Mouse (Mus musculus): Measurements from ENCODE around the gene Tmem14c.
"Not testable (repeated sequence)": the region's sequence is repeated elsewhere in the genome, so short reads cannot be mapped to it uniquely, and the experiment has no call there.

Tmem14c gene

DNA sequence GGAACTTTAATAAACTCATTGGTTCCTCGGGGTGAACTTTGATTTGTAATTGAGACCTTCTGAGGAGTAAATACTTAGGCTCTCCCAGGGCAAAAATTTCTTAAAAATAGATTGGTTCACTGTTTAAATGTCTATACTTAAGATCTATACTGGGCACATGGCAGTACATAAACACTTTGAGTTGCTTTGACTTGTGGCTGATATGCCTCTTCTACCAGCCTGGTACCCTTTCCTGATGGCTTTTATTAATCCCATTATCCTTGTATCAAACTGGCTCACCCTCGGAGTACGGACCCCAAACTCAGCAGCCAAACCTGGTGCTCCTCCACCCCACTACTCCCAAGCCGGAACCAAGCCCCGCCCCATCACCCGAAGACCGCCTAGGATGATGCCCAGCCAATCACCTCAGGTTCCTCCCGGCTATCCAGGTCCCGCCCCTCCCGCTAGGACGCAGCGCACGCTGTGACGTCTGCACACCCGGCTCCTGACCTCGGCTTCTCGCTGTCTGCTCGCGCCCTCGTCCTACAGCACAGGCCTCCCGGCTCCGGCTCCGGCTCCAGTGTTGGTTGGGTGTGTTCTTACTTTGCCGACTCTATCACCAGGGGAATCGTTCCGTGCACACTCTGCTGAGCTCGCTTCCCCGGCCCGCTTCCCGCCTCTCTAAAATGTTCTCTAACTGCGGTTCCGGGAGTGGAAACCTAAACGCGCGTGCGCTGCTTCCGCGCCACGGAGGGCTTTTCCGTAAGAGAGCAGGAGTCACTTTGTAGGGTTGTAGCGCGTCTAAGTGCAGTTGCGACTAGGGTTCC, at the start of gene Tmem14c:
Tmem14c (plus strand) TSS at position 464 of the 806 bp plus-strand sequence.
- peak; percentile 98 for DNase-seq

DNA sequence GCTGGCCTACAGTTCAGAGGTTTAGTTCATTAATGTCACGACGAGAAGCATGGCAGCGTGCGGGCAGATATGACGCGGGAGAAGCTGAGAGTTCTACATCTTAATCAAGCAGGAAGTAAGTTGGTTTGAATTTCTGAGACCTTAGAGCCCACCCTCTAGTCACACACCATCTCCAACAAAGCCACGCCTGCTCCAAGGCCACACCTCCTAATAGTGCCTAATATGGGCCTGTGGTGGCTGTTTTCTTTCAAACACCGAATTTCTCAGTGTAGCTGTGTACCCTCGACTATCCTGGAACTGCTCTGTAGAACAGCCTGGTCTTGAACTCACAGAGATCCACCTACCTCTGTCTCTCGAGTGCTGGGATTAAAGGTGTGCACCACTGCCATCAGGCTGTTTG, 48.5 kb upstream of the Tmem14c start:
- DNase-seq, result no peak

DNA sequence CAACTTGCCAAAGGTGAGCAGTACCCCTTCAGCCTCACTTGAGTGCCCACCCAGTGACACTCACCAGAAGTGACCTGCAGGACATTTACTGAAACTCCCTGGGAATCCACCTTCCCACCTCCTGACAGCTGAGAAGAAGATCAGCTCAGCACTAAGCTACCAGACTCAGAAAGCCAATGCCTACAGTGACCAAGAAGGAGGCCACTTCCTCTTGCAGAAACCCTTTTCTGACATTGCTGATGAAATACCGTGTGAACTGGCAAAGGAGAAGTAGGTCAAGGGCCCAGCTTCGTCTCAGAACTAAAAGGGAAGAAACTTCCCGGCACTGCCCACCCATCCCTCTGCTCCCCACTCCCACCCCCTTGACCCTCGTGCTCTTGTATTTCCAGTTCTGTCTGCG, 47.5 kb upstream of the Tmem14c start:
- no peak for DNase-seq

DNA sequence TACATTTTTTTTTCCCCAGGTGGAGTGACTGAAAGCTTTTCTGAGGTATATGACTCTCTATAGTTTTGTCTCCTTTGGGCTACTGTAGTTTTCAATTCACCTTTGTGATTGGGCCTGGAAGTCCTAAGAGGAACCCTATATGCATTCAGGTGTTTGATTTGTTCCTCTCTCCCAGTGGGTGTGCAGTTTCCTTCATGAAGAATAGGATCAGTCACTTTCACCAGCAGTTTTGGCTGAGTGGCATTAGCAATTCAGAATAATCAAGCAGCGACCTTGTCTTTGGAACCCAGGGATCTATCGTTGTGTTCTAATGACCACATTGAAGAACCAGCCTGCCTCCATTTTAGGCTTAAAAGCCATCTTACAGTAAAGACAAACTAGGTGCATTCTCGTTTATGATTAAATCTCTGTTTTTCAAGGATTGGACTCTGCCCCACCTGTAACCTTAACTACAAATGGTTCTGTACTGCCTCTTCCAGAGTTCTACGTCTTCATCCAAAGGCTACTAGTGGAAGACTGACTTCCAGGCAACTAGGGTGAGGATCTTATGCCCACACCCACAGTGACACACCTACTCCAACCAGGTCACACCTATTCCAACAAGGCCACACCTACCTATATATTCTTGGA, 46.2 kb upstream of the Tmem14c start:
- DNase-seq, result no peak

DNA sequence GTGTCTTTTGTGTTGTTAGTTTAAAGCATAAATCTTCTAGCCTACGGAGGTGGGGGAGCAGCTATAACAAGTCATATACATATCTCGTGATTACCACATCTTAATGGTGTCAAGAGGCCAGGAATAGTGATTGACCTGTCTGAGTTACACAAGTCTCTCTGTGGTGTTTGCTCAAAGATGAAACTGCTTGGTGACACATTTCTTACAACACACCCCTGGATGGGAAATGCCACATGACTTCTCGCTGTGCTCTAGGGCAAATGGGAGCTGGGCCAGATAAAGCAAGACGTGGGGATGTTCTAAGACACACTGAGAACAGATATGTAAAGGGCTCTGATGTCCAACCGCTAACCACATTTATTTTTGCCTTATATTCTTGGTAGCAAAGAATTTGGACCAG, 44.8 kb upstream of the Tmem14c start:
- no peak for DNase-seq

DNA sequence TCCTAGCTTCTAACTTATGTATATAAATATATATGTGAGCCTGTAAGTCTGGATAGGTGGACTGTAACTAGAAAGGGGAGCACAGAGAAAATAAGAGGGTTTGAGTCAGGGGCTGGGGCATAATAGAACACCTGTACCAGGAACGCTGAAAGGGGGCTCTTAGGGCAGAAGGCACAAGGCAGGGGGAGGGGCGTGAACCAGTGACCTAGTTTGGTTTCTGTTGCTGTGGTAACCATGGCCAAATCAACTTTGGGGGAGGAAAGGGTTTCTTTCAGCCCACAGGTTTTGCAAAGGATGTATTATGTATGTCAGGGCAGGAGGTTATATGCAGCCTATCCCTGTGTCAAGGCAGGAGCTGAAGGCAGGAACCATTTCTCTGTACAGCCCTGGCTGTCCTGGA, 44.3 kb upstream of the Tmem14c start:
- DNase-seq, result peak; percentile 89

DNA sequence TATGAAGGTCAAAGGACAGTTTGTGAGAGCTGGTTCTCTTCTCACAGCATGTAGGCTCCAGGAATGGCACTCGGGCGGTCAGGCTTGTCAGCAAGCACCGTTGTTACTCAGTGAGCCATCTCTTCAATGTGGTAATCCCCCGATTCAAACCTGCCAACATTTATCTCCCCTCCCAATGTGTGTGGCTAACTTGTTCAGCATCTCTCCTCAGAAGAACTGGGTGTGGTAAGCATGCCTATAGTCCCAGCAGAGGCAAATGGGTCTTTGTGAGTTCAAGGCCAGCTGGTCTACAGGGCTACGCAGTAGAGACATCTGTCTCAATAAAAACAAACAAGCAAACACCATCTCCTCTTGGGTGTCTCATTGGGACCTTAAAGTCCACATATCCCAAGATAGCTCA, 43.1 kb upstream of the Tmem14c start:
- peak; percentile 31 for DNase-seq

DNA sequence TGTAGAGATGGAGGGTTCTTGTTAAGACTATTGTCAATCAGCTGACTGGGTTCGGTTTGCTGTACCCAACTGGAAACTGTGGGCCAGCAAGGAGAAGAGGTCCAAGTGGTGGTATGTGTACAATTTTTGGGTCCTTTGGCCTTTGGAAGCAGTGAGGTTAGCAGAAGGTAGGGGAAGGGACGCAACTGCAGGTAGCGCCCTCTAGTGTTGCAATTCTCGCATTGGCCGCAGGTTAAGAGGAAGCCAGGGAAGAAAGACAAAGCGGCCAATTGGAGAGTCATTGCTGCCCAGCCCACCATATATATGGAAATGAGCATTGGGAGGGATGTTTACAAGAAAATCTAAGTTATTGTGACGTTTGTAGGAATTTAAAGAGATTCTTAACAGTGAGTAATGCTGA, 38.5 kb upstream of the Tmem14c start:
- peak; percentile 83 for DNase-seq

DNA sequence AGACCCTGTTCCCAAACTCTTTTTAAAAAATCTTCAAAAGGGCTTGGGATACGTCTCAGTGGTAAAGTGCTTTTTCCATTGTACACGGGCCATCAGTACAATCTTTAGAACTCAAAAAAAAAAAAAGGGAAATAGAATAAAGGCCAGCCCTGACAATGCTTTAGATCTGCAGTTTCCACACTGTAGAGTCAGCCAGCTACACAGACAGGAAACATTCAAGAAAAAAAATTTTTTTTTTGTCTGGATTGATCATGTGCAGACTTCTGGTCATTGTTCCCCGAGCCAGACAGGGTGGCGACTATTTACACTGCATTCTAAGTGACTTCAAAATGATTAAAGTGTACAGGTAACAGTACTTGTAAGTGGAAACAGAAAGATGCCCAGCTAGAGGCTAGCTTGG, 37.4 kb upstream of the Tmem14c start:
- no peak for DNase-seq

DNA sequence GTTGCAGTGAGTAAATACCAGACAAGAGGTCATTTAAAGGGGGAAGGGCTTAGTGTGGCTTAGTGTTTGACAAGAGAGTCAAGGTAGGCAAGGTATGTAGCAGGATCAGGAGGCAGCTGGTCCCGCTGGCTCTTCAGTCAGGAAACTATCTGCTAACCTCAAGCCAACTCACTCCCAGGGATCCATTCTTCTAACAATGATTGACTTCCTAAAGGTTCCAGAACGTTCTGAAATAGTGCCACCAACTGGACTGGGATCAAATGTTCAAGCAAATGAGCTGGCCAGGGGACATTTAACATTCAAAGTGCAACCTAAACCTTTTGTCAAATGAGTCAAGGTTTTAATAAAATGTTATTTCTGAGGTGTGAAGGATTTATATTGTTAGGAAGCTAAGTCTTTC, 36.8 kb upstream of the Tmem14c start:
- no peak for DNase-seq

DNA sequence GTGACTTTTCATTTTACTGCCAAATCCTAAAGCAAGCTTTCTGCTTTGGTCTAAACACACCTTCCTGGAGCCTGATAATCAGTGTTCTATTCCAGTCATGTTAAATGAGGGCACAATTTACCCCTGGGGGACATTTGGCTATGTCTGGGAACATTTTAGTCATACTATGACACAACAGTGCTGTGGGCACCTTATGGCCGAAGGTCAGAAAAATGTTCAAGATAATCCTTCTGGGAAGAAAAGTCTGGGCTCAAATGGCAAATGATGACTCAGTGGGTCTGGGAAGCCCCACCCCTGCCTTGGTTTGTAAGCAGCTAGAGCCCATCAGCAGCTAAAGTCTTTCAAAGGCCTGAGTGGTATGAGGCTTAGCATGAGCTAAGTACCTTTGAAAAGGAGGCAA, 33.3 kb upstream of the Tmem14c start:
- no peak for DNase-seq

DNA sequence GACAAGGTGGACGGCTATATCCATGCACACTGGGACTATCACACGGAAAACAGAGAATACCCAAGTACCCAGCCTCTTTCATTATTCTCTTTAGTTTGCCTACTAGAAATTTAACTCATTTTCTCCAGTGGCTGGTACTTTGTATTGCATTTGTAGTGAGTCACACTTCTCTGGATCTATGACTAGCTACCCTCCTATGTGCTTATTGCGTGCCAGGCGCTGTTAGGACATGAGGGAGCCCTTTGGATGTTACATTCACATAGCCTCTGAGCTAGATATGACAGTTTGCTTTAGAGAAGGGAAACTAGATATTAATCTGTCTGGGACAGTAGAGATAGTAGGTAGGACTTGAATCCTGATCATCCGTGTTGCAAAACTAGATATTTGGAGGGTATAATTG, 30.0 kb upstream of the Tmem14c start:
- no peak for DNase-seq

DNA sequence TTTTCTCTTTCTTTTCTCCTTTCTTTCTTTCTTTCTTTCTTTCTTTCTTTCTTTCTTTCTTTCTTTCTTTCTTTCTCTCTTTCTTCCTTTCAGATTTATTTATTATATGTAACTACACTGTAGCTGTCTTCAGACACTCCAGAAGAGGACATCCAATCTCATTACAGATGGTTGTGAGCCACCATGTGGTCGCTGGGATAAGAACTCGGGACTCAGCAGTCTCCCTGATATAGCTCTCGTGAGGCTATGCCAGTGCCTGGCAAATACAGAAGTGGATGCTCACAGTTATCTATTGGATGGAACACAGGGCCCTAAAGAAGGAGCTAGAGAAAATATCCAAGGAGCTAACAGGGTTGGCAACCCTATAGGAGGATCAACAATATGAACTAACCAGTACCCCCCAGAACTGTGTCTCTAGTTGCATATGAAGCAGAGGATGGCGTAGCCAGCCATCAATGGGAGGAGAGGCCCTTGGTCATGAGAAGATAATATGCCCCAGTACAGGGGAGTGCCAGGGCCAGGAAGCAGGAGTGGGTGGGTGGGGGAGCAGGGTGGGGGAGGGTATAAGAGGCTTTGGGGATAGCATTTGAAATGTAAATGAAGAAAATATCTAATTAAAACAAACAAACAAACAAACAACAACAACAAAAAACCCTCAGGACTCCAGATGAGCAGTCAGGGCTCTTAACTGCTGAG, 28.3 kb upstream of the Tmem14c start:
- not testable (repeated sequence) for DNase-seq

DNA sequence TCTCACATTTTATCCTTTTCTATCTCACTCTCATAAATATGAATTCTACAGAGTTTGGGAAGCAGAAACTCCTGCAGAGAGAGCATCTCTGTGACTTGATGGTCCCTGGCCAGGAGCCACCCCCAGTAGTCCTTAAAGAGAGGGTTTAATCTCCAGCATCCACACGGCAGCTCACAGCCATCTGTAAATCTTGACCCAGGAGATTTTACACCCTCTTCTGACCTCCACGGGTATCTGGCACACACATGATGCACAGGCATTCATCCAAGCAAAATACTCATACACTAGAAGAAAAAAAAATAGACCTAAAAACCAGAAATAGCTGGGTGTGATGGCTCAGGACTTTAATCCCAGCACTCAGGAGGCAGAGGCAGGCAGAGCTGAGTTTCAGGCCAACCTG, 27.7 kb upstream of the Tmem14c start:
- no peak for DNase-seq

DNA sequence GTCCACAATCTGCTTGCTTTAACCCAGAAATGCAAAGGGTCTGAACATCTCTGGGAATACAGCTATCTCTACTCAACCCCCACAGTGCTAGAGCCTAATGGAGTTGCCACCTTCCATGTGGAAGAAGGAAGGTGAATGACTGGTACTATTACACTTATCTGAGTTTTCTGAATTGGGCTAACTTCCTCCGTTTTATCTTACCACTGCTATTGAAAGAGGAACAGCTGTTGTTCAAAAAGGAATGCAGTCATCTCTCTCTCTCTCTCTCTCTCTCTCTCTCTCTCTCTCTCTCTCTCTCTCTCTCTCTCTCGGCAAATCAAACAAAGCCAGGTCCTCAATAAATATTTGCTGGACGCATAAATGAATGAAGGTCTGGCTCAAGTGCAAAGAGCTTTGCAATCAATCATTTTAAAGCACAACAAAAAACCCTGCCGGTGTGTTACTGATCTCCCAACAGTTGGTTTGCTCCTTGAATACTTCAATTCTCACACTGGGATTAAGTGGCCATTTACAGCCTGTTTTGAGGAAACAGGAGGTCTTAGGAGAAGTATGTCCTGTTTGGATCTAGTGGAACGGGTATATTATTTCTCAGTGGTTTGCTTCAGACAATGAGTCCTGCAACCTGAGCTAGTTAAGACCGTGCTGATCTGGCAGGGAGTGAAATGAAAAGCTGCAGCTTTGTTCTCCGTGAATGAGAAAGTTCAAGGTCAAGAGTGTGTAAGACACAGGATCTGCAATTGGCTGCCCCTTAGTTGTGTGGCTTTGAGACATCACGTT, 21.4 kb upstream of the Tmem14c start:
- DNase-seq, result no peak

DNA sequence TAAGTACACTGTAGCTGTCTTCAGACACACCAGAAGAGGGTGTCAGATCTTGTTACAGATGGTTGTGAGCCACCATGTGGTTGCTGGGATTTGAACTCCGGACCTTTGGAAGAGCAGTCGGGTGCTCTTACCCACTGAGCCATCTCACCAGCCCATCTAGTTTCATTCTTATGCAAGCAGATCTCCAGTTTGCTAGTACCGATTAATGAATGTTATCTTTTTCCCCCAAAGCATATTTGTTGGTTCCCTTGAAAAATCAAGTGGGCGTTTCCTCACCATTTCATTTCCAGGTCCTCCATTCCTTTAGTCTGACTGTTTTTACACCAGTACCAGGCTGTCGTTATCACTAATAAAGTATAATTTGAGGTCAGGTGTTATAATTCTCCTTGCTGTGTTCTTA, 17.6 kb upstream of the Tmem14c start:
- DNase-seq, result not testable (repeated sequence)

DNA sequence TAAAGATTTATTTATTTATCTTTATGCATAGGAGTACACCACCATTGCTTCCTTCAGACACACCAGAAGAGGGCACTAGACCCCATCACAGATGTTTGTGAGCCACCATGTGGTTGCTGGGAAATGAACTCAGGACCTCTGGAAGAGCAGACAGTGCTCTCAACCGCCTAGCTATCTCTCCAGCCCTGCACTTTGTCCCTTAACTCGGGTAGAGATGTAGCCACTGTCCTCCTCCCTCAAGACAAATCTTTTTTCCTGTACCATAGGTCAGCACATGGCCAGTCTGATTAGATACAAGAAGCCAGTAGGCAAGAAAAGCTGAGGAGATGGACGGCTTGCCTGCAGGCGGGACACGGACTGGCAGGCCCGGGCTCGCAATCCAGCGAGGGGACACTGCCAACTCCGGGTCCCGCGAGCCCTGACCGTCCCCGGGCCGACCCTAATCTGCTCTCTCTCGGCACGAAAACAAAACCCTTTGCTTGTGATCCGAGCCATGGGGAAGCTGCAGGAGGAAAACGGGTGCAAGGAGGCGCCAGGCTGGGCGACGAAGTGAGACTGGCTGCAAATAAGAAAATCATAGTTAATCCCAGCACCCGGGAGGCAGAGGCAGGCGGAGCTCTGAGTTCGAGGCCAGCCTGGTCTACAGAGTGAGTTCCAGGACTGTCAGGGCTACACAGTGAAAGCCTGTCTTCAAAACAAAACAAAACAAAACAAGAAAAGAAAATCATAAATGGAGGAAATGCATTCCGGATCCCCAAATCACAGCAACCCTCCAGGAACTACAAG, 15.8 kb upstream of the Tmem14c start:
- peak; percentile 51 for DNase-seq

DNA sequence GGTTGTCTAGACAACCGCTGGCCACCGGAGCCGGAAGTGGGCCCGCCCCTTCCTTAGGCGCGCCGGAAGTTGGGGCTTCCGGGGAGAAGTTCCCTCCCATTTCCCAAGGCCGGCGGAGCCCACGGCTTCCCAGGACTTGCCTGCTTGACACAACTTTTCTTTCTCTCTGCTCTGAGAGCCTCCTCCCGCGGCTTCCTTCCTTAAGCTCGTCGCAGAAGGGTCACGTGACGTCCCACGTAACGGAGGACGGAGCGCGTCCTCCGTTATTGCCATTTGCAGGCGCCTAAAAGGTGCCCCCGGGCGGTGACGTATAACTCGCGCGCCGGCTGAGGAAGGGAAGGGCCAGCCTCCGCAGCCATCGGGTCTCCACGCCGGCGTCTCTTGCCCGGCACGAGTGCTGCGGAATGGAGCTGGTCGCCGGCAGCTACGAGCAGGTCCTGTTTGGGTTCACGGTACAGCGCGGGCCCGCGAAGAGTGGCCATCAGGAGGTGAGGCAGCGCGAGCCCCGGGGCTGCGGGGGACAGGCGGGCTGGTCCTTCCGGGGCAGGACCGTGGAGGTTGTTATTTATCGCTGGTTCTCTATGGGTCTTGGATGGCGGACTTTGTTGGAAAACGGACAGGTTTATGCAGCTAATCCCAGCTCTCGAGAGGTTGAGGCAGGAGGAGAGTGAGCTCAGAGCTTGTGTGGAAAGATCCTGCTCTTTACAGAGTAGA, 15.0 kb upstream of the Tmem14c start, which contains the start of gene Pak1ip1:
Pak1ip1 (plus strand) TSS at position 98 of the 714 bp plus-strand sequence.
- peak; percentile 95 for DNase-seq

DNA sequence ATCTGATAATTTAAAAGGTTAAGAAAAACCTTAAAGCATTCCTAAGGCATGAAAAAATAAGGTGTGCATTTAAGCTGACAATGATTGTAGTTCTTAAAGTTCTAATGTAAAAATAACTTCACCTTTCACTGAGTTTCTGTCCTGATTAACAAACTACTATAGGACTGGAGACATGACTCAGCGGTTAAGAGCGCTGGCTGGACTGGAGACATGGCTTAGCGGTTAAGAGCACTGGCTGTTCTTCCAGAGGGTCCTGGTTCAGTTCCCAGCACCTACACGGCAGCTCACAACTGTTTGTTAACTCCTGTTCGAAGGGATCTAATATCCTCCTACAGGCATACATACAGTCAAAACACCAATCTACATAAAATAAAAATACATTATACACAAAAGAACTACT, 14.1 kb upstream of the Tmem14c start:
- no peak for DNase-seq

DNA sequence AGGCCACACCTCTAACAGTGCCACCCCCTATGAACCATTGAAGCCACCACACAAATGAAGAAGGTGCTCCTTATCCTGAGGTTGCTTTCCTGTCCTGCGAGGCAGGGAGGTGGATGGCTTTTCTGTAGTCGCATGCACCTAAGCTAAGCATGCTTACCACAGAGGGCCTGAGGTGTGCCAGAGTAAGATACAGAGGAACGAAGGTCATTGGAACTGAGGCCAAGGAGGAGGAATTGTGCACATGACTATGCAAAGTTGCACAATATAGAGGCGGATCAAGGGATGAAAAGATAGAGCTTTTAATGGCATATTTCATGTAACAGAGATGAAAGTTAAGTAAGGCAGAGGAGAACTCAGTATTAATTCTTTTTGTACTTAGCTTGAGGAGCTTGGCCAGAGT, 9.8 kb upstream of the Tmem14c start:
- DNase-seq, result no peak

DNA sequence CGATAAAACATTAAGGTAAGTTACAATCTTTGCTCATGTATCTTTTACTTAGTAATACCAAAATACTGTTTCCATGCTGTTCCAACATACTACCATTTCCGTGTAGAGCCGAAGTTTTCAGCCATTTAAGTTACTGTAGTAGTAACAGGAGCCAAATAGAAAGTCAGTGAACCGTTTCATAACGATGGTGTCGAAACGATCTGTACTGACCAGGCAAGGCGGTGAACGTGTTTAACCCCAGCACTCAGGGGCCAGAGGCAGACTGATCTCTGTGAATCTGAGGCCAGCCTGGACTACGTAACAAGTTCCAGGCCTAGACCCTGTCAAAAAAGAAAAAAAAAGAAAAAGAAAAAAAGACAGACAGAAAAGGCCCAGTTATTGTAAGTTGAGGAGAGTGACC, 7.8 kb upstream of the Tmem14c start:
- DNase-seq, result no peak

DNA sequence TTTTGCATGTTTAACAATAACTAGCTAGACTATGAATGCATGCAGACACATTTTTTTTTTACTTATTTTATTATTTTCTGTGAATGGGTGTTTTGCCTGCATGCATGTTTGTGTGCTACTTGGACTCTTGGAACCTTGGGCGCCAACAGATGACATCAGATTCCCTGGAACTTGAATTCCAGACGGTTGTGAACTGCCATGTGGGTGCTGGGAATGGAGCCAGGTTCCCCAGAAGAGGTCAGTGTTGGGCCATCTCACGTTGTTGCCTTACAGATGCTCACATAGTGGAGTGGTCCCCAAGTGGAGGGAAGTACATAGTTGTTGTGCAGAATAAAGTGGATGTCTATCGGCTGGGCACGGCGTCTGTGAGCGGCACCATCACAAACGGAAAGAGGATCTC, 7.1 kb upstream of the Tmem14c start:
- DNase-seq, result no peak

Data from thymus, postnatal 4 days (tissue).